Mouse (Mus musculus) CD4-positive helper T cell, adult 2 months (primary cell): ENCODE measurements around the gene Slc35e3.
"Not testable (repeated sequence)": the region's sequence is repeated elsewhere in the genome, so short reads cannot be mapped to it uniquely, and the experiment has no call there.

Experiments
- DNase-seq: peaks from one replicate; pipeline ENCODE4 v3.0.0-alpha.2; 2012; ENCODE audit warnings: low read depth, missing footprints, low spot score

Slc35e3 gene

GRCm38 (mm10) chr10:117749787-117750343, 3.7 kb upstream of the Slc35e3 start:
- DNase-seq: no peak

GRCm38 (mm10) chr10:117749050-117749686, 3.0 kb upstream of the Slc35e3 start:
- no peak for DNase-seq

GRCm38 (mm10) chr10:117748276-117749049, 2.3 kb upstream of the Slc35e3 start:
- no peak for DNase-seq

GRCm38 (mm10) chr10:117747711-117748110, 1.5 kb upstream of the Slc35e3 start:
- DNase-seq: no peak

GRCm38 (mm10) chr10:117745570-117746296, 432 bp downstream of the Slc35e3 start:
- DNase-seq: not testable (repeated sequence)

- DNase-seq: no peak
Measured at GRCm38 (mm10) chr10:117743917-117744316, 2.2 kb downstream of the Slc35e3 start.

- DNase-seq: no peak
Measured at GRCm38 (mm10) chr10:117743182-117743581, 3.0 kb downstream of the Slc35e3 start.

GRCm38 (mm10) chr10:117742618-117743017, 3.5 kb downstream of the Slc35e3 start:
- no peak for DNase-seq

- DNase-seq: no peak
Measured at GRCm38 (mm10) chr10:117741698-117742475, 4.3 kb downstream of the Slc35e3 start.

GRCm38 (mm10) chr10:117740921-117741320, 5.2 kb downstream of the Slc35e3 start:
- DNase-seq: no peak

- no peak for DNase-seq
Measured at GRCm38 (mm10) chr10:117740171-117740570, 6.0 kb downstream of the Slc35e3 start.

- no peak for DNase-seq
Measured at GRCm38 (mm10) chr10:117739648-117739948, 6.6 kb downstream of the Slc35e3 start.

- no peak for DNase-seq
Measured at GRCm38 (mm10) chr10:117738928-117739647, 7.1 kb downstream of the Slc35e3 start.

- peak; percentile 54 for DNase-seq
Measured at GRCm38 (mm10) chr10:117738140-117738921, 7.8 kb downstream of the Slc35e3 start.

GRCm38 (mm10) chr10:117737498-117737897, 8.7 kb downstream of the Slc35e3 start:
- not testable (repeated sequence) for DNase-seq

GRCm38 (mm10) chr10:117737075-117737474, 9.1 kb downstream of the Slc35e3 start:
- DNase-seq: no peak

- no peak for DNase-seq
Measured at GRCm38 (mm10) chr10:117736573-117736972, 9.6 kb downstream of the Slc35e3 start.

GRCm38 (mm10) chr10:117735396-117735795, 10.8 kb downstream of the Slc35e3 start:
- not testable (repeated sequence) for DNase-seq

GRCm38 (mm10) chr10:117734104-117734852, 11.9 kb downstream of the Slc35e3 start:
- not testable (repeated sequence) for DNase-seq
